Mouse (Mus musculus): ENCODE measurements around the gene Nmt1.

DNA sequence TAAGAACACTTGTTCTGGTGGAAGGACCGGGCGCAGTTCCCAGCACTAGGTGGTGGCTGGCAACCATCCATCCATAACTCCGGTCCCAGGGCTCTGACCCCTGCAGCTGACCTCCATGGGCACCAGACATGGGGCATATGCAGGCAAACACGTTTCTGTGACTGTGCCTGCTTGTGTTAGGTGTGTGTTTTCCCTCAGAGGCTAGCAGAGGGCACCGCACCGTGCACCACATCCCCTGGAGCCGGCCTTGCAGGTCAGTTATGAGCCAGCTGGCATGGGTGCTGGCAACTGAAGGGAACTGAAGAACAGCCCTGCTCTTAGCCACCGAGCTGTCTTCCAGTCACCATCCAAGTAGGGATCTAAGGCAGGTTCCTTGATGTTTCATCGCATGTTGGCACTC is 22.2 kb downstream of the Nmt1 start:
- no peak for TF ChIP-seq EP300 (IDR thresholded peaks at IDR 0.05)
- no peak for TF ChIP-seq CTCF (IDR thresholded peaks at IDR 0.05)
